Mouse (Mus musculus) cerebellum, postnatal 4 days (tissue): ENCODE data around the gene Sltm.
"Not testable (repeated sequence)": the region's sequence is repeated elsewhere in the genome, so short reads cannot be mapped to it uniquely, and the experiment has no call there.

Experiments used
- DNase-seq, 2 experiments: peaks; one replicate each; pipeline ENCODE4 v3.0.0; 2022; ENCODE audit warnings: low spot score in 2 of 2, mixed read lengths in 1 of 2

The Sltm gene

DNA sequence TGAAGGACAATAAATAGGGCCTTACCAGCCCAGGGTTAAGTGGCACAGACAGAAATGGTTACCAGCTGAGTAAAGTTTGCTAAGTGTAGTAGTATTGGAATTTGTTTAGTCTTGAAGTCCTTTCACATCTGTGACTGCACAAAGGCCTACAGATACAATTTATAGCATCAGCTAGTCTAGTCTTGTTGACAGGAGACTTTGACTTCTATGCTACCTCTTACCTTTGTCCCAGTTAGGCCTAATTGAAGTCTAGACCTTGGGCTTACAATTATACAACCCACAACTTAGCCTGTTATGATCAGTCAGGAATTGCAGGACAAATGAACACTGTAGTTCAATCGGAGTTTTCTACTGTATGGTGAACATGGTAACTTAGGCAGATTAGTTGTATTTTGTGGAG lies 9.0 kb downstream of the Sltm start:
- DNase-seq, result no peak

DNA sequence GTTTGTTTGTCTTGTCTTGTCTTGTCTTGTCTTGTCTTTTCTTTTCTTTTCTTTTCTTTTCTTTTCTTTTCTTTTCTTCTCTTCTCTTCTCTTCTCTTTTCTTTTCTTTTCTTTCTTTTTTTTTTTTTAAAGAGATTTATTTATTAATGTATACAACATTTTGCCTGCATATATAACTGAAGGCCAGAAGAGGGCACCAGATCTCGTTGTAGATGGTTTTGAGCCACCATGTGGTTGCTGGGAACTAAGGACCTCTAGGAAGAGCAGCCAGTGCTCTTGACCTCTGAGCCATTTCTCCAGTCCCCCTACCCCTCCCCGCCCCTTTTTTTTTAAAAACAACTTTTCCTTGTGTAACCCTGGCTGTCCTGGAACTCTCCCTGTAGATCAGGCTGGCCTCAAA lies 9.7 kb downstream of the Sltm start:
- DNase-seq, result not testable (repeated sequence)

- DNase-seq, result no peak
These were observed 12.9 kb downstream of the Sltm start for GRCm38 (mm10) chr9:70555431-70555830.

DNA sequence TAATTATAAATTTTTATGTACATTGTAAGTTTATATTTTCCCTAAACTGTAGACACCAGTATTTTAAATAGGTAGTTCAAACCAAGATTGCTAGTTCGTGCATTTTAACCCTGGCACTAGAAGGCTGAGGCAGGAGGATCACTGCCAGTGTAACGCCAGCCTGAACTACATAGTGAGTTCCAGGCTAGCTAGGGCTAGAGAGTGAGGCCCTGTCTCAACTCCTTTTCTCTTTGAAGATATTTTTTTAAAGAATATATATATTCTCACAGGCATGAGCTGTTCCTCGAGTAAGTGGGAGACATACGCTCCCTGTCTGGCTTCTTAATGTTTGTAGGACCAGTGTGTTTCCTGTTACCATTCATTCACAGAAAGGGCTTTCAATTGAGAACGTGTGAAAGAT lies 14.2 kb downstream of the Sltm start:
- no peak for DNase-seq

- no peak for DNase-seq
These were observed 20.3 kb downstream of the Sltm start for GRCm38 (mm10) chr9:70562825-70563224.

DNA sequence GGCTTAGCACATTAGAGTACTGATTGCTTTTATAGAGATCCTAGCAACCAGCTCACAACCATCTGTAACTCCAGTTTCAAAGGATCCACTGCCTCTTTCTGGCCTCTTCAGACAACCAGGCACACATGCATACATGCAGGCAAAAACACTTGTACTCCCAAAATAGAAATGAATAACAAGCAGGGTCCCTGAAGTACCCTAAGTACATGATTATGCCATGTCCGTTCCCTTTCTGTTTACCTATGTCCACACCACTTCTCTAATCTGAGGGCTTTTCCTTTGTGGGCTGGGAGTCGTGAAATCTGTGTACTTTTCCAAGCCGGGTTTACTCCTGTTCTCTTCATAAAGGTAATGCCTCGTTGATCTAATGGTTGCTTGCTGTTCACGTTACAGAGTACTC lies 25.1 kb downstream of the Sltm start:
- DNase-seq, result no peak

GRCm38 (mm10) chr9:70570351-70570750 lies 27.8 kb downstream of the Sltm start:
- no peak for DNase-seq

DNA sequence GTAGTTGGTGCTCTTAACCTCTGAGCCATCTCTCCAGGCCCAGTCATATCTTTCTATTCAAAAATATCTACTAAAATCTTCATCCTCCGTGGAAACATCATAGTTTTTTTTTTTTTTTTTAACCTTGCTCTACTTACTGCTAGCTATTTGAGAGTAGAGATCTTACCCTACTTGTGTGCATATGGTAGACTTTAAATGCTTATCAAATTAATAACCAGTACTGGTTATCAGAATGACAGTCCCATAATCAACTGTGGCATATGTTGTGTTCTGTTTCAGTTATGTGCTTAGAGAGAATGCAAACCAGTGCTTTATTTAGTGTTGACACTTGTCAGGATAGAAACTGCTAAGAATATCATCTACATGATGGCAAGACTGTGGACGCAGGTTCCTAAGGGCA lies 35.6 kb downstream of the Sltm start:
- no peak for DNase-seq

DNA sequence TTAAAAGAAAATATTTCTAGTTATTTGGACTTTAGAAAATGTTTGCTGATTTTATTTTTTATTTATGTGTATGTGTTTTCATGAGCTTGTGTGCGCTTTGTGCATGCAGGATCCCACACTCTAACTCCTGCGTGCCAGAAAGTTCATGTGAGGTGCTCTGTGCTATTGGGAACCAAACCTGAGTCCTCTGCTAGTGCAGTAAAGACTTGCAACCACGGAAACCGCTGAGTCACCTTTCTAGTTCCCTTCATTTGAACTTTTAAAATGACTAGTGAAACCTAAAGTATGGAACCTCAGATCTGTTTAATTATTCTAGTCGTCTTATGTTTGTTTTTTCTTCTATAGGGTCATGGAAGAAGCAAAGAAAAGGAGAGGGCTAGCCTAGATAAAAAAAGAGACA lies 38.4 kb downstream of the Sltm start:
- DNase-seq, result no peak

DNA sequence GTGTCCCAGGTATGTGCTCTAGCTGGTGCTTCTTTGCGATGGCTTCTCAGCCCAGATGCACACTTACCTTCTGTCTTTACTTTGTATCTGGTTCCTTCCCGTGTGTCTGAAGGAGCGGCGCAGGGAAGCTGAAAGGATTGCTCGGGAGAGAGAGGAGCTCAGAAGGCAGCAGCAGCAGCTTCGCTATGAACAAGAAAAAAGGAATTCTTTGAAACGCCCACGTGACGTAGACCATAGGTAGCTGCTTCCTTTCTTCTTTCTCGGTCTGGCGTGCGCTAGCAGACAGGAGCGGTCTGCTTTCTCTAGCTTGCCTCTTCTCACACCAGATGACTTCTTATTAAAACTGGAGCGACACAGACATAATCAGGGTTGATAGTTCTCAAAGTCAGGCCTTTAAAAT lies 42.1 kb downstream of the Sltm start:
- DNase-seq, result no peak

- no peak for DNase-seq
These were observed 42.6 kb downstream of the Sltm start for GRCm38 (mm10) chr9:70585172-70585571.

DNA sequence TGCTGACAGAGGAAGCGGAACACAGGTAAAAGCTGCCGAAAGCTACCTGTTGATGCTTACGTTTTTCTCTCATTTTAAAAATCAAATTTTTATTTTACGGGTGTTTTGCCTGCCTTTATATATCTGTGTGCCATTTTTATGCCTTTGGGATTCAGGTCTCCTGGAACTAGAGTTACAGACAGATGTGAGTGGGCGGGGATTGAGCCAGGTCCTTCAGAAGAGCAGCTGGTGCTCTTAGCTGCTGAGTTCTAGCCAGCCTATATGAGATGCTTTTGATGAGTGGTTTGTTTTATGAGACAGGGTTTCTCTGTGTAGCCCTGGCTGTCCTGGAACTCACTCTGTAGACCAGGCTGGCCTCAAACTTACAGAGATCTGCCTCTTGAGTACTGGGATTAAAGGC lies 44.6 kb downstream of the Sltm start:
- DNase-seq, result no peak

DNA sequence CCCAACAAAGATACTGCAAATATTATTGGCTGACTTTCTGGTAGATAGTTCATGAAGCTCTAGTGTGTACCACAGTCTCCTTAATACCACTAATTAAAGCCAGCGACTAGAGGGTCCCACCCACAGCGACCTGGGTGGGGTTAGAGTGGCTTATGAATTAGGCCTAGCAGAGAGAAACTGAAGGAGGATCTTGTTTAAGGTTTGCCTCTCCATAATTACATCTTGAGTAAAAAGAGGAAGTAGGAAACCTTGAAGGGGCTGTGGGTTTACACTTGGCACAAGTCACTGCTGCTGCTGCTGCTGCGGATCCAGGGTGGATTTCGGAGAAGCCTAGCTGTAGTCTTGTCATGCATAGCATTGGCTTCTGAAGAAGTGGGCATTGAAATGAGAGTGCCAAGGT lies 48.2 kb downstream of the Sltm start:
- DNase-seq, result no peak

- DNase-seq, result no peak
These were observed 48.9 kb downstream of the Sltm start for GRCm38 (mm10) chr9:70591486-70591885.

GRCm38 (mm10) chr9:70598271-70598670 lies 55.7 kb downstream of the Sltm start:
- no peak for DNase-seq

DNA sequence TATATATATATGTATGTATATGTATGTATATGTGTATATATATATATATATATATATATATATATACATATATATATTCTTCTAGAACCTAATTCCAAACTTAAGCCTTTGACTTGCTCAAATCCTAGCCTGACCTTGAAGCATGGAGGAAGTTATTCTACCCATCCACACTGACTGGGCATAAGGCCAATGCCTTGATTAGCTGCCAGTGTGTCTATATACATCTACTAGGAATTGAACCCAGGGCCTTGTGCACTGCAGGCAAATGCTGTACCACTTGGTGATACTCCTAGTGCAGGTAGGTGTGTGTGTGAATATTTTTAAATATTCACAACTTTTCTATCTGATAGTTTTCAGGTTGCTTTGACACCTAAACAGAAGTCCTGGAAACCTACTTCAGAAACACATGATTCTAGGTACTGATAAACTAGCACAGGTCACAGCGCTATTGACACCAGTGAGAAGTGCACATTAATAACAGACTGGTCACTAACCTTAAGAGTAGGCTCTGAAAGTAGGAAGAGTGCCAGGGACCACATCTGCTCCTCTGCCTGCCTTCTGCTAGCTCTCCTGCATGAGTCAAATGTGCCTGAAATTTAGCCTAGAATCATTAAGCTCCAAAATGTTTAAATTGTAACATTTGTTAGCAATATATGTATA lies 59.8 kb downstream of the Sltm start:
- DNase-seq, result no peak

DNA sequence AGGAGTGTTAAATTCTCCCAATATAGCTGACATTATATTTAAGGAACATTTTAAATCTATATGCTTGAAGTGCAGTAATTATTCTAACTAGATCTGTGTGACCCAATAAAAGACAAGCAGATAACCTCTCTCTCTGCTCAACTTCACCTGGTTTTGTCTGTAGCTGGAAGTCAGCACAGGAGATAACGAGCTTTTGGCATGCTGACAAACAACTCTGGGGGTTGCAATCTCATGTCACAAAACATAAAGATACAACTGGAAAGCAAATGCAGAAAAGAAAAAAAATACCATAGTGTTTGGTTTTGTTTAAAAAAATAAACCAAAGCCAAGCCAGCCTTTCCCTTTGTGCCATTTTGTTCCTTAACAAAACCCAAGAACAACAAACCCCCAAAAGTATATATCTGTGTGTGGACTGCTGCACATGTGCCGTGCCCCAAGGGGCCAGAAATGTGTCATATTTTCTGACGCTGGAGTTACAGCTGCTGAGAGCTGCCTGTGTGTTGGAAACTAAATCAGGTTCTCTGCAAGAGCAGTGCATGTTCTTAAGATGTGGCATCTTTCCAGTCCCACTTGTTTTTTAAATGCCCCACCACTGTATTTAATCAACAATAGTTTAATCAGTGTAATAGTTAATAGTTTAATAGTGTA lies 68.6 kb downstream of the Sltm start:
- DNase-seq, result no peak

DNA sequence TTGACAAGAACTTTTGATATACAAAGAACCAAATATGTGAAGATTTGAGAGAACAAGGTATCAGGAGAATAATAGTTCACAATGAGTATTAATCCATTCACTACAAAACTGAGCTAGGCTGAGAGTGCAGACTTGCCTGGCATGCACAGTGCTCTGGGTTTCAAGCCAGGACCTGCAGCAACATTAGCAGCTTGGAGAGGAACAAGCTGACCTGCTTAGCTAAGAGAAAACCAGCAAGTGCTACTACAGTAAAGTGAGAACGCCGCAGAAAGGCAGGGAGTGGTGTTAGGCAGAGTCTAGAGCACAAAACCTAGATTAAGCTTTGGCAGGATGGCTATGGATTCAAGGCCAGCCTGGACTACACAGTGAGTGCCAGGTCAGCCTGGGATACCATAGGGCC lies 87.2 kb downstream of the Sltm start:
- no peak for DNase-seq

DNA sequence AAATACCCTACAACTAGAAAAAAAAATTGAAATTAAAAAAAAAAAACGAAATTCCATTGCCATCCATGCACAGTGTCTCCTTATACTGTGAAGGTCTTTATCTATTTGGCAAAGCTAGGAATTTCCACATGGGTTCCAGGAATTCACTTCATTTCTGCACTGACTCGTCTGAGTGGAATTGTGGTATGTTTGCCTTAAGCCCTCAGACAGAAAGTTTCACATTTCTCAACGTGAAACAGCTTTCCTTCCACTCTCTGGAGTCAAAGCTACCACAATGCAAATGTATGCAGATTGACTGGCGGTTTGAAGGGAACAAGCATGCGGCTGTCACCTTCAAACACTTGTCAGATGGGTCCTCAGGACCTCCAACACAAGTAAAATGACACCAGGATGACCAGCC lies 89.1 kb downstream of the Sltm start:
- DNase-seq, result no peak

GRCm38 (mm10) chr9:70636748-70637147 lies 94.2 kb downstream of the Sltm start:
- DNase-seq, result no peak
